Mouse (Mus musculus) forebrain, embryonic 16.5 days (tissue): ENCODE measurements at regions not wholly inside any gene's neighbourhood (a gene's known extent, or its start where the extent isn't known, plus 50 kb on each side); places are given as distances from the start of the nearest gene placed in this dataset.

Source experiments
- ATAC-seq: fragments of 200-750 bp; cut with Nextera tagmentation; 2 replicates; pipeline ENCODE4 v1.8.0; 2017; ENCODE audit warnings: mild to moderate bottlenecking, moderate library complexity
- H3K27ac ChIP-seq: fragments of 300-500 bp; sonication (generic); 2 replicates; pipeline ENCODE4 v1.5.1; 2014; ENCODE audit warnings: low read length, control low read depth
- H3K27me3 ChIP-seq: fragments of 300-500 bp; sonication (generic); replicated peaks from 2 replicates; pipeline ENCODE4 v1.6.1; 2014; ENCODE audit warnings: low read length; ENCODE audit not compliant: control insufficient read depth, insufficient read depth
- H3K36me3 ChIP-seq: fragments of 300-500 bp; sonication (generic); 2 replicates; pipeline ENCODE4 v1.6.1; 2014; ENCODE audit not compliant: control insufficient read depth, insufficient read depth
- H3K4me1 ChIP-seq: fragments of 300-500 bp; sonication (generic); replicated peaks from 2 replicates; pipeline ENCODE4 v1.6.1; 2014; ENCODE audit warnings: low read length; ENCODE audit not compliant: control insufficient read depth, insufficient read depth
- H3K4me2 ChIP-seq: fragments of 300-500 bp; sonication (generic); 2 replicates; pipeline ENCODE4 v1.6.1; 2014; ENCODE audit warnings: mild to moderate bottlenecking, low read length, control low read depth
- H3K4me3 ChIP-seq: fragments of 300-500 bp; sonication (generic); replicated peaks from 2 replicates; pipeline ENCODE4 v1.5.1; 2014; ENCODE audit warnings: mild to moderate bottlenecking, low read length, control low read depth
- H3K9ac ChIP-seq: fragments of 300-500 bp; sonication (generic); replicated peaks from 2 replicates; pipeline ENCODE4 v1.6.1; 2014; ENCODE audit warnings: low read depth, low read length, control low read depth
- H3K9me3 ChIP-seq: fragments of 300-500 bp; sonication (generic); 2 replicates; pipeline ENCODE4 v1.6.1; 2016; ENCODE audit warnings: low read length; ENCODE audit not compliant: control insufficient read depth
- WGBS: fragments of 180-500 bp; shearing (Covaris S2); extraction: QIAGEN DNeasy Blood & Tissue Kit; methylation state at CpG from one replicate; pipeline ENCODE4 v1.1.7; 2014; 5-methylcytosine and 5-hydroxymethylcytosine counted together

GRCm38 (mm10) chr17:60717494-60717893 is 1704.3 kb upstream of the Nudt12 start:
- Histone ChIP-seq H3K4me3 (no peak overlapping the region), H3K27ac (no peak overlapping the region), H3K36me3 (no peaks in the 10 kb centered on the region), H3K9me3 (no peaks in the 10 kb centered on the region), H3K27me3 (no peaks in the 10 kb centered on the region), H3K4me2 (no peak overlapping the region), H3K9ac (no peak overlapping the region), H3K4me1 (no peaks in the 10 kb centered on the region)
- WGBS: 84% methylated on average over 2 of the region's 2 CpGs
- ATAC-seq: no peak
